Mouse (Mus musculus): ENCODE measurements around the gene Vmn1r26.
"Not testable (repeated sequence)": the region's sequence is repeated elsewhere in the genome, so short reads cannot be mapped to it uniquely, and the experiment has no call there.

Vmn1r26 gene

DNA sequence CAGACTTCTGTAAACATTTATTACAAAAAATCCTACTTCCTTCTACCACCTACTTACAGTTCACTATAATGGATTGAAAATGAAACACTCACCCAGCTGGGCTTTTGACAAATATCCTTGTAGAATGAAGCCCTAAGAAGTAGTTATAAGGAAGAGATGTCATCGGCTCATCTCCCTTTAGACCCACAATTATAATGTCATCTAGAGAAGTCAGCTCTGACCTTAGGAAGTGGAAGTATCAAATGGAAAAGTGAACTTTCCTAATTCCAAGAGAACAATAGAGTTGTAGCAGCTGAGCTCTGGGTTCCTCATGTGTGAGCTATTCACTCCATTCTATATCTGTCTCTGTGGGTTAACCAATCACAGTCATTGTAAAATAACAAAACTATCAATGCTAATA, at the start of gene Vmn1r26:
TSS of gene Vmn1r26 (minus strand) at position 101 of the 400 bp plus-strand sequence.
- DNase-seq (ENCODE audit: low spot score), result no peak

DNA sequence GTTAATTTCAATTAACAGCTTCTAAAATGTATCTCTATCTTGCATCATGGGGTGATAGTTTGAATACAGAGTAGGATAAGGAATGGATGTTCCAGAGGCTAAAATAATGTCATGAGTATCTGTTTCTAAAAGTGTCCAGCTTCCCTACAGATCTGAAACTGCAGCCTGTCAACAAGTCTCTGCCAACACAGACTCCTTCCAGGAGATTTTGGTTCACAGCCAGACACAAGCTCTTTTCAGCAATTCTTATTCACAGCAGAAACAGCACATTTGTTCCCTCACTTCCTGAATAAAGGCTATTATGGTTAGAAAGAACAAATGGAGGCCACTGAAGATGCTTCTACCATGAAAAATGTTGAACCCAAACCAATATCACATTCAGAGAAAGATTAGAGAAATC, 29.1 kb upstream of the Vmn1r26 start:
- DNase-seq (ENCODE audit: low spot score), result no peak

DNA sequence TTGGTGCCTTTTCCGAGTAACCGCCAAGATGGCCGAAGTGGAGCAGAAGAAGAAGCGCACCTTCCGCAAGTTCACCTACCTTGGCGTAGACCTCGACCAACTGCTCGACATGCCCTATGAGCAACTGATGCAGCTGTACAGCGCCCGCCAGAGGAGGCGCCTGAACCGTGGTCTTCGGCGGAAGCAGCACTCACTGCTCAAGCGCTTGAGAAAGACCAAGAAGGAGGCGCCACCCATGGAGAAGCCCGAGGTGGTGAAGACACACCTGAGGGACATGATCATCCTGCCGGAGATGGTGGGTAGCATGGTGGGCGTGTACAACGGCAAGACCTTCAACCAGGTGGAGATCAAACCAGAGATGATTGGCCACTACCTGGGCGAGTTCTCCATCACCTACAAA, 2.5 kb upstream of the Vmn1r26 start:
- not testable (repeated sequence) for DNase-seq (ENCODE audit: low spot score)

DNA sequence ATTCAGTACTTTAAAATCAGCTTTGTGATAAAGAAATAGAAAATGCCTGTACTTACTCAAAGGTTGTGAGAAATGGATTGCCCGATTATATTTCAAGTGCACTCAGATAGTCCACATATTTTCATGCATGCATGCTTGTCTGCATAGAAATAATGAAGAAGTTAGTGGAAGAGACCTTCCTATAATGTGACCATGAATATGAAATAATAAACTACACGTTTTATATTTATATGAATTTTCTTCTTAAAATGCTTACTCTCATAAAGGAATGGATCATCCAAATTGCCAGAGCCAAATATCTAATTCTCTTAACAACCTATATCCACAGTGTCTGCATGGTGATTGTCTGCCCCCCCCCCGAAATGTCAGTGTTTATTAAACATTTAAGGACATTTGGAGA, 34.2 kb downstream of the Vmn1r26 start, which contains the start of gene Vmn1r25:
TSS of gene Vmn1r25 (minus strand) at position 101 of the 400 bp plus-strand sequence.
- DNase-seq (ENCODE audit: low spot score), result no peak

DNA sequence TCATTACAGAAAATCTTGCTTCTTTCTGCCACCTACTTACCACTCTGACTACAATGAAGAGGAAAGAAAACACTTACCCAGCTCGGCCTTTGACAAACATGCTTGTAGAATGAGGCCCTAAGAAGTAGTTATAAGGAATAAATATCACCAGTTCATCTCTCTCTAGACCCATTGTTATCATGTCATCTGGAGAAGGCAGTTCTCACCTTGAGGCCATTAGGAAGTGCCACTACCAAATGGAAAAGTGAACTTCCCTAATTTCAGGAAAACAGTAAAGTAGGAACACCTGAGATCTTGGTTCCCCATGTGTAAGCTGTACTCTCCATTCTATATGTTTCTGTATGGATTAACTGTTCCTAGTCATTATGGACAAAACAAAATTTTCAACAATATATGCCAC, 53.6 kb downstream of the Vmn1r26 start, which contains the start of gene Vmn1r24:
TSS of gene Vmn1r24 (minus strand) at position 101 of the 400 bp plus-strand sequence.
- not testable (repeated sequence) for DNase-seq (ENCODE audit: low spot score)

Measured in retina, embryonic 14.5 days (tissue).